Mouse (Mus musculus) embryo, embryonic 10.5 days (tissue): ENCODE results near the gene Galnt2.
A peak's percentile ranks its signal among the peaks of the same experiment; 100 is the strongest.

ENCODE experiments used
- DNase-seq: peaks from one replicate; pipeline ENCODE4 v3.0.0-alpha.2; 2015; ENCODE audit warnings: low spot score

Galnt2 gene

DNA sequence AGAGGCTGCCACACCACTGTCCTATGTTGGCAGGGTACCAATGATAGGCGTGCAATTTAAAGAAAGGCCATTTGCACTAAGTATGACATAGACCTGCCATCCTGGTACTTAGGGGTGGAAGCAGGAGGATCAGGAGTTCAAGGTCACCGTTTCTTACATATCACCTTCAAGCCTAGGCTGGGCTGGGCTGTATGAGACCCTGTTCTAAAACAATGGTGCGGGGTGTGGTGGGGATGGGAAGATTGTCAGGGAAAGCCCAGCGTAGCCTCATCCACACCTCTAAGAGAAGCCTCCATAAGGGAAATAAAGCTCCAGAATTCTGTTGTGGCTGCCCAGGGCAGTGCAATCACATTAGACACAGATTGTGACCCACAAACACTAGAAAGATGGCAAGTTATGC lies 4.3 kb downstream of the Galnt2 start:
- DNase-seq = no peak

DNA sequence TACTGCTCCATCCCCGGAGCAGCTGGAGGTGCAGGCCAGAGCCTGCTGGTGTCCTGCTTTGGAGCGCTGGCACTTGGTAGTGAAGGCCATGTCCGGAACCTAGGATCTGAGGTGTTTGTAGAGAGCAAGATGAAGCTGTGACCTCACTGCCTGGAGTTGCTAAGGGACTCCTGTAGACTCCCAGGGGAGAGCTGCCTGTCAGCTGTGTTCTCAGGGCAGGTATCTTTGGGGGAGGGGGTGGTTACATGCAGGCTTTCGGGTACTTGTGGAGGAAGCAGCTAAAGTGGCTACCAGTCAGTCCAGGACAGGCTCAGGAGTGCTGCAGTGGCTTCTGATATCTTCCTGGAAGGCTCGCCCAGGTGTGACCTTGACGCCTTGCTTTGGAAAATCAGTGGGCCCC lies 8.2 kb downstream of the Galnt2 start:
- no peak for DNase-seq

DNA sequence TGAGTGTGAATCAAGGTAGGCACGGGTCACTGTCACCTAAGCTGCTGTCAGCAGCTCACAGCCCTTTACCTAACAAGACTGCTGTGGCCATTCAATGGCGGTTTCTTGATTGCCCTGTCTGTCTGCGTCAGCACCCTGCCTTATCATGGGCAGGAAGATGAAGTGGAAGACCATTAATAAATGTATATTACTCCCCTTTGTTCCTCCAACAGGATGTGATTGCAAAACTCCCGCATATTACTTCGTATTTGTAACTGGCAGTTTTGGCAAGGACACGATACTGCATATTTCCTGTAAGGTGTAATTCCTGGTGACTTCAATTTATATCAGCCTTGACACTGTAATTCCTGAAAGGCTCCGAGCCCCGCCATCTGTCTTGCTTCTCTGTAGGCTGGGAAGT lies 9.7 kb downstream of the Galnt2 start:
- DNase-seq = no peak

DNA sequence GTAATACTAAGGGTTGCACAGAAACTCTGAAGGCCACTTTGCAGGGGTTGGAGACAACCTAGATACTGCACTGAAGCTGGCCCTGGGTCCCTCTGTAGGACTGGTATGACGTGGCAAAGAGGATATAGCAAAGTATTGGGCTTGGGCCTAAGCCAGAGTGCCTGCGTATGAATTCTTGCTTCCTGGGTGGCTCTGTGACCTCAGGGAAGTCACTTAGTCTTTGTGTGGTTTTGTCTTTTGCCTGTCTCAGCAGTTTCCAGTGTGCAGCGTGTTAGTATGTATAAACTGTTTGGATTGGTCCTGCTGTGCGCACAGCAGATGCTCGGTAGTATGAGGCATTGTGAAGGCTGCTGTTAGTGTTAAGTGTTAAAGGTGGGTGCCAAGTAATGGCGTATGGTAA lies 11.0 kb downstream of the Galnt2 start:
- no peak for DNase-seq

DNA sequence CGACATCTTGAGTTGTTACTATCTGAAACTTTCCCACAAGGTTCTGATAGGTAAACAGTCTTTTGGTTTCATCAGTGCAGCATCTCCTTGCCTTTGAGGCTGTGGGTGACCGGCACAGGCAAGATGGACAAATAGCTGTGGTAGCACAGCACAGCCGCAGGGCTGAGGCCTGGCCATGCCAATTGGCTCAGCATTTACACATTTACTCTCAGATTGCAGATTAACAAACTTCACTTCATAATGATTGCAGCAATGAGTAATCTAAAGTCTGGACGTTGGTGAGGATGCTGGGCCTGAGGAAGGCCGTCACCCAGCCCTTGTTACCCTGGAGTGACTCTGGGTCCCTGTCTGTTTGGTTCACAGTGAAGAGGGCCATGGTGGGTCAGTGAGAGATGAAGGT lies 11.7 kb downstream of the Galnt2 start:
- DNase-seq = no peak

DNA sequence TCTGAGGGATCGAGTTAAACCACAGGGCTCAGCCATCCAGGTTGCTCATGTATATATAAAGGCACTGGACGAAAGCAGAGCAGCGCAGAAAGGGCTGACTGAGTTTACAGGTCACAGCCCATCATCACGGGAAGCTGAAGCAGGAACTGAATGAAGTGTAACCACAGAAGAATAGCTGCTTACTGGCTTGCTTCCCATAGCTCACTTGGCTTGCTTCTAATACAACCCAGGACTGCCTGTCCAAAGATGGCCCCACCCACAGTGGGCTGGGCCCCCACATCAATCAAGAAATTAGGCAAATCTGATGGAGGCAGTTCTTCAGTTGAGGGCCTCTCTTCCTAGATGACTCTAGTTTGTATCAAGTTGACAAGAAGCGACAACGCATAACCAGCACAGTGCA lies 16.4 kb downstream of the Galnt2 start:
- no peak for DNase-seq

DNA sequence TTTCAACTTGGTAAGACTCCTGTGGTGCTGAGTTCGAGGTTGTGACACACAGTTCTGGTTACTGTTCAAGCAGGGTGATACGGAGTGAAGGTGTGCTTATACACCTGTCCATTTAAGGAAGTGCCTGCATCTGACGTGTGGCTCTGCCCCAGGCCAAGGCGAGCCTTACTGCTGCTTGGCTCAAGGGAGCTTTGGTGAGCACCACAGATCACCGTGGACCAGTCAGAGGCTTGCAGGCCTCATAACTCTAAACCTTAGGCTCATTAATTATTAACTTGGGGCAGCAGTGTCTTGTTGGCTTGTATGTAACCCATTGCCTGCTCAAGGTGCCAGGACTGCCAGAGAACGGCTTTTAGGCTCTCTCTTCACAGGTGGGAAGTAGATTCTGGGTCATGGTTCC lies 17.5 kb downstream of the Galnt2 start:
- DNase-seq = no peak

DNA sequence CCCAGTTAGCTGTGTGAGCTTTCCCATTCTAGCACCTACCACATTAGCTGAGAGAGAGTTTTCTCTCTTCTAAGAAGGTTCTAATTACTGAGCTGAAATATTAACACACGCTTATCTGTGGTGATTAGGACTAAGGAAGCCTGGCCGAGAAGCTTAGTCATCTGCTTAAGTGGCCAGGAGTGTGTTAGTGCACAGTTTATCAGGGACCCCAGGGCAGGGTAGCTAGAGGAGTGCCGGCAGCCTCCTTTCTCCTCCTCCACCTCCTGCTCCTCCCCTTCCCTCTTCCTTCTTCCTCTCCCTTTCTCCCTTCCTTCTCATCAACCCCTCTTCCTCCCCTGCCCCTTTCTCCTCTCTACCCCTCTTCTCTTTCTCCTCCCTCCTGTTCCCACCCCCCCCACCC lies 19.1 kb downstream of the Galnt2 start:
- DNase-seq = no peak

DNA sequence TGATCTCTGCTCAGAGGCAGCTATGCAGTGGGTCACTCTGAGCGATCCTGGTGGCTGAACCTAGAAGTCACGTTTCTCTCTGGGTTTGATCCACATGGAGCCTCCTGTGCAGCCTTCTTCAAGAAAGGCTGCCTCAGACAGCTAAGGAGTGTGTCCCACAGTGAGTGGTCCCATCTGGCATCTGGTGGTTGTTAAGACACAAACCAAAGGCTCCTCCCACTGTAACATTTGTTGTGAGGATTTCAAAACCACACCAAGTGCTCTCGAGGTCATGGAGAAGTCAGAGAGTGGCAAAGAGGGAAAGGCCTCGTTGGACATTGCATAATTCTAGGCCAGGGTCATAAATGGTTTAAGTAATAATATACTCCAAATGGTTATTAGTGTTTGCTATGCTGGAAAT lies 19.6 kb downstream of the Galnt2 start:
- peak; percentile 53 for DNase-seq

DNA sequence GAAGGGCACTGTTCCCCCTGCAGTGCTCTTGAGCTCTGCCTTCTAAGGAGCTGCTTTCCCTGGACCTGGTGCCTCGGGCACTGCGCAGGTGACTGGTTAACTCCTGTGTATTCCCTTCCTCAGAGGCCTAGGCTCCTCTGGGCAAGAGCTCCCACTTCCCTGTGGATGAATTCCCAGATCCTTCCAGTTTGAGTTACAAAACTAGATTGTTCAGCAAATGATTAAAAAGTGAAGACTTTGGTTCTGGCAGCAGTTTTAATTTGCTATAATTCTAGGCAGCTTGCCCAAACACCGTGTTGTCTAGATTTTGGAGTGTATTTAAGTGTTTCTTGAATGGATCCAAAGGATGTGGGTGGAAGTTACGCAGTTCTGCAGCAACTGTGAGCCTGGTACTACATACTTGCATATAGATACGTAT lies 21.4 kb downstream of the Galnt2 start:
- no peak for DNase-seq

DNA sequence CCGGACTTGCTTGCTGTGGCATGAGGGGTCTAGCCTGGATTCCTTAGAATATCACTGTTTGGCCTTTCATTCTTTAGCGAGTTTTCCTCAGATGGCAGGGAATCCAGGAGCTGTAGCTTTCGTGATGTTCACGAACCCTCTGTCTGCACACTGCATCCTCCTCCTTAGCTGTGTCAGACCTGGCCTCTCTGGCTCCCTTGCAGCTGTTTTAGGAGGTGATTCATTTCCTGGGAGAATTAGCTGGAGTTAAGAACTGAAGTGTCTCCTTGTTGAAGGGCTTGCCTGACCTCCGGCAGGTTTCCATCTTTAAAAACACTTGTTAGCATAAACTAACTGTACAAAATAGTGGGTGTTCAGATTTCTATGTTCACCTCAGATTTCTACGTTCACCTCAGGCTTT lies 22.7 kb downstream of the Galnt2 start:
- DNase-seq = no peak

DNA sequence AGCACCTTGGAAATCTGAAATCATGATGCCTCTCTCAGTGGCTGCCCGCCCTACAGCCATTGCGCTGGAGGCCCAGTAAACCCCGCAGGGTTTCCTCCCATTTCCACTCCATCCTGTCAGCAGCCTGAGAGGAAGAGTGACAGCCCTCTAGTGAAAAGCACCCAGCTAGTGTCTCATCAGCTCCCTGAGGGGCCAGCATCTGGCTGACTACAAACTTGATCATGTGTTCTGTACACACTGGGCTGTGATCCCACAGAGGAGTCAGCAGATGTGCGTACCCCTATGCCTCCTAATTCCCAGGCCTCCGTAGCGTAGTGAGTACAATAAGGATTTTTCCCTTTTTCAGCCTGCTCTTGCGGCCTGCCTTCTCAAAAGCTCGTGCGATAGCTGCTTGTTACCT lies 25.6 kb downstream of the Galnt2 start:
- no peak for DNase-seq

DNA sequence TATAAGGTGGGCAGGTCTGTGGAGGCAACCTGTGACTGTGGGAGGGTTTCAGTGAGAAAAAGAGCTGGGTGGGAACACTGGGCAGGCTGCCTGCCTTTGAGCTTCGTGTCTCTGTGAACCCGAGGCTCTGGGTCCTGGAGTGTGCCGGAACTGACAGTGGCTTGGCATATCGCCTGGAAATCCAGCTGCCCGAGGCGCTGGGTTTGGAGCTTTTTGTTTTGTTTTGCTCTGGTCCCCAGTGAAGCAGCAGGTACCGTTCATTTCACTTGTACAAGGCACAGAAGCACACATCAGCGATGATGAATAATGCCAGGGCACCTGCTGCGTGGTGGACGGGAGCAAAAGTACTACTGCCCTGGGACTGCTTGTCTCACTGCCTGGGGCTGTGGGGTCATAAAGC lies 26.2 kb downstream of the Galnt2 start:
- no peak for DNase-seq

DNA sequence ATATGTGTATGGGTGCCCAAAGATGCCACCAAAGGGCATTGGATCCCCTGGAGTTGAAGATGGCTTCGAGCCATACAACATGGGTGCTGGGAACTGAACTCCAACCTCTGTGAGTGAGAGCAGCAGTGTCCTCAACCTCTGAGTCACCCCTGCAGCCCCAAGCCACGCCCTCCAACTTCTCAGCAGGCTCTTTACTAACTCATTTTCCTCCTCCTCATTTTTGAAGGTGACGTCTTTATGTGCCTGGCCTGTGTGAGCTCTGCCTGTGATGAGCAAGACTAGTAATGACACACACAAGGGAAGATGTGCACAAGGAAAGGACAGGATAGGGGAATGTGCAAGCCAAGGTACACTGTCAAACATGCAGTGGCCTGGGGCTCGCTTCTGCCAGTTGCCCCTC lies 28.0 kb downstream of the Galnt2 start:
- no peak for DNase-seq

DNA sequence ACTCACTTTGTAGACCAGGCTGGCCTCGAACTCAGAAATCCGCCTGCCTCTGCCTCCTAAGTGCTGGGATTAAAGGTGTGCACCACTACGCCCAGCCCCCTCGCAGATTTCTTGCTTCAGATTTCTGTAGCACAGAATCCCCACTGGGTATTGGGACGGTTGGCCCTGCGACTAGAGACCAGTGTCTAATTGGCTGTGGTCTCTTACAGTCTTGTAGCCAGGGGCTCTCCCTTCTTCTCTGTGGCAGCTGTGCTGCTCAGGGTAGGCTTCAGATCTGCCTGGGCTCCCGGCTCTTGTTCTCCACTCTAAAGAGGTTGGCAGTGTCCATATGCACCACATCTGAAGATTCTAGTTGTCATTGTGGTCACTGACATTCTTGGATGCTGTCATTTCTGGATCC lies 28.7 kb downstream of the Galnt2 start:
- no peak for DNase-seq

DNA sequence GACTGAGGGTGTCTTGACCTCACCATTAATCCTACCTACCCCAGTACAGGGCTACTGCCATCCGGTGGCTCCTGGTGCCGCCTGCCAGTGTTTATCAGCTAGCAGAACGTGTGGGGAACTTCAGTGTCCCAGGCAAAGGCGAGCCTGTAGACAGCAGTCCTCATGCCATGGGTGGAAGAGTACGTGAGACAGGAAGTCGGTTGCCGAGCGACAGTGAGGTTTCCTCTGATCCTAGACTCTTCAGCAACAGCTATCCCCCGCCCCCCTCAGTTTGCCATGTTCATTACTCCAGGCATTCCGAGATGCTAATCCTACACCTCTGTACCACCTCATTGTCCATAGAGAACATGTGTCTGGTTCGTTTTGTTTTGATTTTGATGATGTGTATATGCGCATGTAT lies 29.2 kb downstream of the Galnt2 start:
- peak; percentile 38 for DNase-seq

DNA sequence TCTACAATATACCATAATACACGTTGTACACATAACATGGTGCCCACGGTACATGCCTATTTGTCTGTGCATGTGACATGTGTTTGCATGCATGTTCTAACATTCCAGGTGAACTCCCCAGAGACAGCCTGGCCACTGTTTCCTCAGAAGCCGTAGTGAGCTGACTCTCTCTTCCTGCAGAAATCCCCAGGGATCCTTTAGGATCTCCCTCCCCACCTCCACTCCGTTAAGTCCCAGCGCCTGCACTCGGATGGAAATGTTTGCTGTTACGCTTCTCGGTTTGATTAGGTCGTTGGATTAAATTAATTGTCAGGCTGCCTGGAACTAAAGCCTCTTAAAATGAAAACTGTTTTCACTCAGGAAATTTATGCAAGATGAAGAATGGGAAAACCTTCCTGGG lies 31.9 kb downstream of the Galnt2 start:
- DNase-seq = no peak

DNA sequence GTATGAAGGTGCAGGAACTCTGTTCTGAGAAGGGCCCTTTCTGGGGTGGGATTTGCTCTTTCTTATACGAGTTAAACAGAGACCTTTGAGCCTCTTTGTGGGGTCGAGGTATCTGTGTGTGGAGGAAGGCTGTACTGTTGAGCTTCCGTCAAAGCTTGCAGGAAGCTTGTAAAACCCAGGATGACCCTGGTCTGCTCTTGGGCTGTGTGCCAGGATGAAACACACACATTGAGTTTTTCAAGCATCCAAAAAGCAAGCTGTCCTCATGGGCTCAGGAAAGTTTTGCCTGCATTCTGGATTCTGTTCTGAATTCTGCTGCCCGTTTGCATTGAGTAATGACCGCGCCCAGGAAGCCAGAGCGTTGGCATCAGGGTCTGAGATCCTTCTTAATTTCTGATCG lies 32.8 kb downstream of the Galnt2 start:
- DNase-seq = no peak

DNA sequence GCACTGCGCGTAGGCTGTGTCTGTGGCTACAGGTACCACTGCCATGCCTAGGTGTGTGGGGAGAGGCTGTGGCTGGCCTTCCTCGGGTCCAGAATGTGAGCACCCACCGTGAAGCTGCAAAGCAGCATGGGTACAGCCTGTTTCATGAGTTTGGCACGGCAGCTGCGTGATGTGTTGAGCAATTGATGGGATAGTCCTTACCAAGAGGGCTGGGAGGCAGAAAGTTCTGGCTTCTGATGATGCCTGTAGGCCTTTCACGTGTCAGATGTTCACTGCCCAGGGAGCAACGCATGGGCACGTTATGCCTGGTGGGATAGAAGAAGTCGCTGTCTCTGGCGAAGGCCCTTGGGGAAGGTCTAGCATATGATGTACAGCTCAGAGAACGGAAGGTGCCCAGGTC lies 33.5 kb downstream of the Galnt2 start:
- DNase-seq = no peak

DNA sequence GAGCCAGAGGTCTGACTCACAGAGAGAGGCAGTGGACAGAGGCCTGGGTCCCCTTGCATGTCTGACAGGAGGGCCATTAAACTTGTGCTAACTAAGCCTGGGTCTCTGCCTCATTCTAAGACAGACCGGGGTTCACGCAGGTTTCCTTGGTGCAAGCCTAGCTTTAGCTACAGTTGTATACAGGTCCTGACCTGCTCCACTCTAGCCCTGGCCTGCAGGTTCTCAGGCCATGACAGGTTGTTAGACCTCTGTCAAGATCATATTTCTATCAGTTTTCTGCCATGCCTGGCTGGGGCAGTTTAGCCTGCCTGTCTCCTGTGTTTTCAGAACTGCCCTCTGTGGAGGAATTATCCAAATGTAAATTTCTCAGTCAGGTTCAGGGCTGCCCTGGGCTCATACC lies 33.9 kb downstream of the Galnt2 start:
- no peak for DNase-seq

DNA sequence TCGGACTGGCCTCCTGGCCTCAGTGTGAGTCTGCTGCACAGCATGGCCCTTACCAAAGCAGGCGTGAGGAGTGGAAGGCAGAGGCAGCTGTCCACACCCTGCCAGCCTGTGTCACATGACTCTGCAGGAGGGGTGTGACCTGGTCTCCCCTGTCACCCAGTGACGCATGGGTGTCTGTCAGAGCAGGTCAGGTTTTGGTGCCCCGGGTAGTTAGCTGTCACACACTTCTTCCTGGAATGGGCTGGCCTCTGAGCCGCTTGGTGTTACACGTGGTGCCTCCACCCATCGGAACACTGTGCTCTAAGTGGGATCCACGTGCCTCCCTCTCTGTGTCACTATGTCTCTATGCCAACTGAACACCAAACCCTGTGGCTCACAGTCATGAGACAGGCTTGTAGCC lies 34.6 kb downstream of the Galnt2 start:
- DNase-seq = no peak

DNA sequence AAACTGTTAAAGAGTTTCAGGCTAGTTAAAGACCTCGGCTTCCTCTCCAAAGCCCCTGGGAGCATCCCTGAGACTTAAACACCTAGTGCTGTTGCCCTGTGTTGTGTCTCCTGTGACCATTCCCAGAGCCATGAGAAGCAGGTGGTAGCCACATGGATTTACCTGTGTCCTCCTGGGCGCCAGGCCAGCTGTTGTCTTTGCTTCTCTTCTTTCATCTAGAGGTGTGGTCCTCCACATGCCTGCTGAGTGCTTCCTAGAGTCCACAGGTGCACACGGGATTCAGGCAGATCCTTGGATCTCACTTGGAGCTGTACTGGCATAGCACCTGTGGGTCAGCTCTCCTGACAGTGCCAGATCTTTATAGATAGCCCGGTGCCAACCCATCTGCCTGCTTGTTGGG lies 36.0 kb downstream of the Galnt2 start:
- no peak for DNase-seq

DNA sequence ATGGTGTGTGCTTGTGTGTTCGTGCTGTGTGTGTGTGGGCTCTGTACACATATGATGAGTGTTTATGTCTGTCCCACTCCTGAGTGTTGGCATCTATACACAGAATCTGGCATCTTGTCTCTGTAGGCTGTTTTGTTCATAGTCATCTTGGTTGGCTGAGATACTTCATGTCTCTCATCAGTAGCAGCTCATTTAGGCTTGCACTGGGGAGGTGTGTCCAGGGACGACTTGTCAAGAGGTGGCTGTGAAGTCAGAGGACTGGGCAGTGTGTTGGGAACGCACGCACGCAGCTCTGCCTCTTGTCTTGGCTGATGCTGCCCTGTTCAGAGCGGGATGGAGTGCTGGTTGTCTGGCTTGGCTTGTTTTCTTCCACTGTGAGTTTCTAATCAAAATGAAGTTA lies 39.3 kb downstream of the Galnt2 start:
- no peak for DNase-seq

DNA sequence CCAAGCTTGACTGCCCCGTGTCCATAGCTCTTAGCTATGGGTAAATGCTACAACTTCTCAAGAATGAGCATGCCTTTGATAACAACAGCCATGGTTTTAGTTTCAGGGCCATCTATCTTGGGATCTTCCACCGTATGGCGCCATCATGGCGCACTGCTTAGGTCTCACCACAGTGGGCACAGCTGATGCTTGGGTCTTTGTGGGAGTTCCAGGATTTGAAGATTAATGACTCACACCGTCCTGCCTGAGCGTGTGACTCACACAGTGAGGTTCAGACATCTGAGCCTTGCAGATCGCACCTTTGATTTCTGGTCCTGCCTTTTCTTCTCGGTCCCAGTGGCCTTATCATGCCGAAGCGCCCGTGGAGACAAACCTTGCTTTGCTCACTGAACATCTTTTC lies 39.7 kb downstream of the Galnt2 start:
- DNase-seq = no peak

DNA sequence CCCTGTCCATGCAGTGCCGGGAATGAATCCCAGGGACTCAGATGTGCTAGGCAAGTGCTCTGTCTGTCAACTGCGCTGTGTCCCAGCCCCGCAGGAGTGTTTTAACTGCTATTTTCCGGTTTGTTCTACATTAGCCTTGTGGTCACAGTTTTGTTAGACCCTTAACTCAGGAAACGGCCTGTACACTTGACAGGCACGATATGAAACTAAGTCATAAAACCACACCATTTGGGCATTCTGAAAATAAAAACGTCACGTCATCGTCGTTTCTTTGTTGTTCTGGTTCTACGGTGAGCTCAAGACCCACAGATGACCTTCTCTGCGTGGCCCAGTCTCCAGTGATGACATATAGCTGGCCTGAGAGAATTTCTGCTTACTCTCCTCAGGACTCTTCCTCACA lies 40.3 kb downstream of the Galnt2 start:
- no peak for DNase-seq

DNA sequence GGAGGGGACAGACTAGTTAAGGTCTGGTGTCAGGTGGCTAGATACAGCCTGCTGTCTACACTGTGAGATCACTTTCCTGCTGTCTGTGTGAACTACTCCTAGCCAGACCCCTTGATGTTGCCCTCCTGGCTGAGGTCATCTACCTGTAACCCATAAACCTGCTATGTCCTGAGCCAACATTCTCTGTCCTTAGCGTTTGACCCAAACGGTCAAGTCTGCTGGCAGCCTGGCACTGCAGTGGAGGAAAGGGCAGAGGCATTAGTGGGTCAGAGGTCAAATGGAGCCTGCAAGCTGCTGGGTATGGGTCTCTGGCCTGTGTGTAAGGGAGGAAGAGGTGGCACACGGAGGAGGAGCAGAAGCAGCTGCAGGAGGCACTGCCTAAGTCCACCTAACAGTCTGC lies 41.6 kb downstream of the Galnt2 start:
- DNase-seq = no peak
